Mouse (Mus musculus): Measurements from ENCODE around the gene Arl3. TPM values are rescaled to one million over a fixed set of nuclear protein-coding genes. Genes with fewer than 3 reads are reported as not detected.

Gene Arl3
- total RNA-seq, 1 experiment, result 39.7 TPM

DNA sequence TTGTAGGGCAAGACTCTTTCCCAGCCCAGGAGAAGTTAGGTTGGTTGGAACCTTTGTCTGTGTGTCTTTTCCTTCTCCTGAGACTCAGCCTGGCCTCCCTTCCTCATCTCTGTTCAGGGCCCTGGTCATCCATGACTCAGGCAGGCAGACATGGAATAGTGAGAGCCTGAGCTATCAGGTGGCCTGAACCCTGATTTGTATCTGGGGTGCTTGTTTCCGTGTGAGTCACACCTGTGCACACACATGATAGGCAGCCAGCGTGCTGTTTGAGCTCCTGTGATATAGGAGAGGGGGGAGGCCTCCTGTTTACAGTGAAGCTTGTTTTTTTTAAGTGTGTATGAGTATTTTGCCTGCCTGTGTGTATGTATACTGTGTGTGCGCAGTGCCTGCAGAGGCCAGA, 63.8 kb downstream of the Arl3 start:
- Histone ChIP-seq H3K9ac (ENCODE audit: insufficient read depth, low read depth, low read length, poor library complexity, severe bottlenecking) (no peak overlapping the region), H3K36me3 (ENCODE audit: control insufficient read depth, insufficient read depth, low read length, poor library complexity, severe bottlenecking) (peaks cover 46% of the 10 kb centered on the region), H3K27ac (ENCODE audit: insufficient read depth, low read depth, low read length, poor library complexity, severe bottlenecking) (no peak overlapping the region), H3K4me1 (ENCODE audit: control insufficient read depth in 2 of 2, insufficient read depth in 2 of 2, low read length in 2 of 2, poor library complexity in 1 of 2) (peaks cover 13 to 37% of the 10 kb centered on the region in 2 experiments), H3K9me3 (ENCODE audit: control insufficient read depth, insufficient read depth, low read depth, low read length) (no peaks in the 10 kb centered on the region), H3K4me3 (ENCODE audit: insufficient read depth in 1 of 2, low read depth in 1 of 2, low read length in 2 of 2, poor library complexity in 1 of 2, severe bottlenecking in 1 of 2) (no peak overlapping the region)
- TF ChIP-seq CHD2 (IDR thresholded peaks at IDR 0.05; ENCODE audit: low read depth, low read length), result no peak
- TF ChIP-seq MAFK (IDR thresholded peaks at IDR 0.05; ENCODE audit: insufficient read depth, low read depth, low read length), result no peak
- TF ChIP-seq ZNF384 (IDR thresholded peaks at IDR 0.05; ENCODE audit: low read depth, low read length), result no peak
- TF ChIP-seq ZC3H11A (IDR thresholded peaks at IDR 0.05; ENCODE audit: borderline replicate concordance, low read depth, low read length), result no peak
- TF ChIP-seq HCFC1 (IDR thresholded peaks at IDR 0.05; ENCODE audit: borderline replicate concordance, insufficient read depth, low read length), result no peak
- in situ Hi-C loops (cut with MboI; ENCODE audit: low sequenced_read_pairs in 2 of 2, unreplicated experiment in 2 of 2), result no loop called here
- no peak for DNase-seq (ENCODE audit: low read depth, low spot score)

DNA sequence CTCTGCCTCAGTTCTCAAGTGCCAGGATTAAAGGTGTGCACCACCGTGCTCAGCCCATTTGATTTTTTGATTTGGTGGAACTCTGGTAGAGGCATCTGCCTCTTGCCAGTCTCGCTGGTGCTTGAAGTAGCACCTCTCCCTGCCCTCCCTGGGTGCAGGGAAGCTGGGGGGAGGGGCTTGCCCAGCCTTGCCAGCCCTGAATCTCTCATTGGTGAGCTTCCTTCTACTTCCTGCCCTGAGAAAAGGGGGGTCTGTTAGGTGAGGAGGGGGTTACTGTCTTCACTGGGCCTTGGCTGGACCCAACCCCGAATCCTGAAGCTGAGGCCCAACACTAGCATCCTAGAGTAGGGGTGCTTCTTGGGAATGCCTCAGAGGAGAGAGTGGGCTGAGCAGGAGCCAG, 64.3 kb downstream of the Arl3 start:
- Histone ChIP-seq H3K36me3 (ENCODE audit: control insufficient read depth, insufficient read depth, low read length, poor library complexity, severe bottlenecking) (peaks cover 42% of the 10 kb centered on the region), H3K4me1 (ENCODE audit: control insufficient read depth in 2 of 2, insufficient read depth in 2 of 2, low read length in 2 of 2, poor library complexity in 1 of 2) (peaks cover 11 to 32% of the 10 kb centered on the region in 2 experiments), H3K9me3 (ENCODE audit: control insufficient read depth, insufficient read depth, low read depth, low read length) (no peaks in the 10 kb centered on the region), H3K9ac (ENCODE audit: insufficient read depth, low read depth, low read length, poor library complexity, severe bottlenecking) (no peak overlapping the region), H3K27ac (ENCODE audit: insufficient read depth, low read depth, low read length, poor library complexity, severe bottlenecking) (no peak overlapping the region), H3K4me3 (ENCODE audit: insufficient read depth in 1 of 2, low read depth in 1 of 2, low read length in 2 of 2, poor library complexity in 1 of 2, severe bottlenecking in 1 of 2) (no peak overlapping the region)
- no peak for TF ChIP-seq HCFC1 (IDR thresholded peaks at IDR 0.05; ENCODE audit: borderline replicate concordance, insufficient read depth, low read length)
- TF ChIP-seq CHD2 (IDR thresholded peaks at IDR 0.05; ENCODE audit: low read depth, low read length), result no peak
- no peak for TF ChIP-seq MAFK (IDR thresholded peaks at IDR 0.05; ENCODE audit: insufficient read depth, low read depth, low read length)
- no peak for TF ChIP-seq ZNF384 (IDR thresholded peaks at IDR 0.05; ENCODE audit: low read depth, low read length)
- TF ChIP-seq ZC3H11A (IDR thresholded peaks at IDR 0.05; ENCODE audit: borderline replicate concordance, low read depth, low read length), result no peak
- in situ Hi-C loops (cut with MboI; ENCODE audit: low sequenced_read_pairs in 2 of 2, unreplicated experiment in 2 of 2), result no loop called here
- no peak for DNase-seq (ENCODE audit: low read depth, low spot score)

GRCm38 (mm10) chr19:46507806-46508205, 65.2 kb downstream of the Arl3 start:
- Histone ChIP-seq H3K9ac (ENCODE audit: insufficient read depth, low read depth, low read length, poor library complexity, severe bottlenecking) (no peak overlapping the region), H3K4me1 (ENCODE audit: control insufficient read depth in 2 of 2, insufficient read depth in 2 of 2, low read length in 2 of 2, poor library complexity in 1 of 2) (peaks cover 8 to 27% of the 10 kb centered on the region in 2 experiments), H3K4me3 (ENCODE audit: insufficient read depth in 1 of 2, low read depth in 1 of 2, low read length in 2 of 2, poor library complexity in 1 of 2, severe bottlenecking in 1 of 2) (no peak overlapping the region), H3K9me3 (ENCODE audit: control insufficient read depth, insufficient read depth, low read depth, low read length) (no peaks in the 10 kb centered on the region), H3K27ac (ENCODE audit: insufficient read depth, low read depth, low read length, poor library complexity, severe bottlenecking) (no peak overlapping the region), H3K36me3 (ENCODE audit: control insufficient read depth, insufficient read depth, low read length, poor library complexity, severe bottlenecking) (peaks cover 37% of the 10 kb centered on the region)
- DNase-seq (ENCODE audit: low read depth, low spot score), result no peak
- no peak for TF ChIP-seq ZC3H11A (IDR thresholded peaks at IDR 0.05; ENCODE audit: borderline replicate concordance, low read depth, low read length)
- TF ChIP-seq CHD2 (IDR thresholded peaks at IDR 0.05; ENCODE audit: low read depth, low read length), result no peak
- TF ChIP-seq MAFK (IDR thresholded peaks at IDR 0.05; ENCODE audit: insufficient read depth, low read depth, low read length), result no peak
- no peak for TF ChIP-seq HCFC1 (IDR thresholded peaks at IDR 0.05; ENCODE audit: borderline replicate concordance, insufficient read depth, low read length)
- TF ChIP-seq ZNF384 (IDR thresholded peaks at IDR 0.05; ENCODE audit: low read depth, low read length), result no peak
- in situ Hi-C loops (cut with MboI; ENCODE audit: low sequenced_read_pairs in 2 of 2, unreplicated experiment in 2 of 2), result no loop called here

- Histone ChIP-seq H3K27ac (ENCODE audit: insufficient read depth, low read depth, low read length, poor library complexity, severe bottlenecking) (no peak overlapping the region), H3K4me1 (ENCODE audit: control insufficient read depth in 2 of 2, insufficient read depth in 2 of 2, low read length in 2 of 2, poor library complexity in 1 of 2) (peaks cover 8 to 26% of the 10 kb centered on the region in 2 experiments), H3K36me3 (ENCODE audit: control insufficient read depth, insufficient read depth, low read length, poor library complexity, severe bottlenecking) (peaks cover 34% of the 10 kb centered on the region), H3K9me3 (ENCODE audit: control insufficient read depth, insufficient read depth, low read depth, low read length) (no peaks in the 10 kb centered on the region), H3K4me3 (ENCODE audit: insufficient read depth in 1 of 2, low read depth in 1 of 2, low read length in 2 of 2, poor library complexity in 1 of 2, severe bottlenecking in 1 of 2) (no peak overlapping the region), H3K9ac (ENCODE audit: insufficient read depth, low read depth, low read length, poor library complexity, severe bottlenecking) (0 out of 2 replicates have a peak overlapping the region, but pooled peaks have one; percentile 4)
- no peak for DNase-seq (ENCODE audit: low read depth, low spot score)
- in situ Hi-C loops (cut with MboI; ENCODE audit: low sequenced_read_pairs in 2 of 2, unreplicated experiment in 2 of 2), result no loop called here
- no peak for TF ChIP-seq MAFK (IDR thresholded peaks at IDR 0.05; ENCODE audit: insufficient read depth, low read depth, low read length)
- TF ChIP-seq ZC3H11A (IDR thresholded peaks at IDR 0.05; ENCODE audit: borderline replicate concordance, low read depth, low read length), result no peak
- no peak for TF ChIP-seq CHD2 (IDR thresholded peaks at IDR 0.05; ENCODE audit: low read depth, low read length)
- TF ChIP-seq HCFC1 (IDR thresholded peaks at IDR 0.05; ENCODE audit: borderline replicate concordance, insufficient read depth, low read length), result no peak
- no peak for TF ChIP-seq ZNF384 (IDR thresholded peaks at IDR 0.05; ENCODE audit: low read depth, low read length)
Observed at GRCm38 (mm10) chr19:46507181-46507581, 65.8 kb downstream of the Arl3 start.

DNA sequence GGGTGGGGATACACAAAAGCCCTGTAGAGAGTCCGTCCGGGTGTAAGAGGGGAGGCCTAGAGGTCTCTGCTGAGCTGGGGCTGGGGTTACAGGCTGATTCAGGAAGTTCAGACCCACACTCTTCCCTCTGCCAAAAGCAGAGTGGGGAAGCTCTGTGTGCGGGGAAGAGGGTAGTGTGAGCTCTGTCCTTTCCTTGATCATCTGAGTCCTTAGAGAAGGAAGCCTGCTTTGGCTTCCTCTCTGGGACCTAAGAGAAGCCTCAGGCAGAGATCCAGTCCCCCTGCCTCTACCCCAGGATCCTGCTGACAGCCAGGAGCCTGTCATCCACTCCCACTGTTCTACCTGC, 66.7 kb downstream of the Arl3 start:
- in situ Hi-C loops (cut with MboI; ENCODE audit: low sequenced_read_pairs in 2 of 2, unreplicated experiment in 2 of 2), result no loop called here
- H3K9ac ChIP-seq (ENCODE audit: insufficient read depth, low read depth, low read length, poor library complexity, severe bottlenecking), result peak overlapping the region; percentile 22; the same call in 1 of the 2 replicates
- H3K27ac ChIP-seq (ENCODE audit: insufficient read depth, low read depth, low read length, poor library complexity, severe bottlenecking), result no peak overlapping the region
- peaks cover 6 to 24% of the 10 kb centered on the region in 2 experiments for H3K4me1 ChIP-seq (ENCODE audit: control insufficient read depth in 2 of 2, insufficient read depth in 2 of 2, low read length in 2 of 2, poor library complexity in 1 of 2)
- peak overlapping the region in 1 of 2 experiments; percentile 28; a peak in 1 of 4 replicates for H3K4me3 ChIP-seq (ENCODE audit: insufficient read depth in 1 of 2, low read depth in 1 of 2, low read length in 2 of 2, poor library complexity in 1 of 2, severe bottlenecking in 1 of 2)
- peaks cover 32% of the 10 kb centered on the region for H3K36me3 ChIP-seq (ENCODE audit: control insufficient read depth, insufficient read depth, low read length, poor library complexity, severe bottlenecking)
- DNase-seq (ENCODE audit: low read depth, low spot score), result no peak
- TF ChIP-seq HCFC1 (IDR thresholded peaks at IDR 0.05; ENCODE audit: borderline replicate concordance, insufficient read depth, low read length), result no peak
- TF ChIP-seq ZC3H11A (IDR thresholded peaks at IDR 0.05; ENCODE audit: borderline replicate concordance, low read depth, low read length), result no peak
- TF ChIP-seq ZNF384 (IDR thresholded peaks at IDR 0.05; ENCODE audit: low read depth, low read length), result no peak
- no peak for TF ChIP-seq MAFK (IDR thresholded peaks at IDR 0.05; ENCODE audit: insufficient read depth, low read depth, low read length)
- no peak for TF ChIP-seq CHD2 (IDR thresholded peaks at IDR 0.05; ENCODE audit: low read depth, low read length)
- no peaks in the 10 kb centered on the region for H3K9me3 ChIP-seq (ENCODE audit: control insufficient read depth, insufficient read depth, low read depth, low read length)

Measured in ES-E14 (cell line).